Mouse (Mus musculus): ENCODE results near the gene Lilr4b. TPM values are rescaled to one million over a fixed set of nuclear protein-coding genes. Genes with fewer than 3 reads are reported as not detected.

Gene Lilr4b
- polyA plus RNA-seq, 1 experiment from 2014 or later = 0.16 TPM

Other genes starting within 250 kb of the Lilr4b start
- not detected in 2 replicates for gene Gm49339, start within 50 bp of the Lilr4b start, polyA plus RNA-seq (2014; fragmentation: Nextera tagmentation; extraction: Ambion mirVana)
- gene Lilrb4a, start 10.3 kb downstream of the Lilr4b start, polyA plus RNA-seq (2014; fragmentation: Nextera tagmentation; extraction: Ambion mirVana) = 1.0 and 1.2 TPM in 2 replicates
- gene Fam162b, start 109.9 kb downstream of the Lilr4b start, polyA plus RNA-seq (2014; fragmentation: Nextera tagmentation; extraction: Ambion mirVana) = 1.6 and 2.8 TPM in 2 replicates
- gene Gprc6a, start 150.8 kb downstream of the Lilr4b start, polyA plus RNA-seq (2014; fragmentation: Nextera tagmentation; extraction: Ambion mirVana) = 0.11 TPM in 1 of 2 replicates, not detected in the other
- not detected in 2 replicates for gene Rfx6, start 197.1 kb downstream of the Lilr4b start, polyA plus RNA-seq (2014; fragmentation: Nextera tagmentation; extraction: Ambion mirVana)

Measured in midbrain, embryonic 11.5 days (tissue).